ENCODE assay signal across 7 mouse cellular contexts in the genomic region with DNA sequence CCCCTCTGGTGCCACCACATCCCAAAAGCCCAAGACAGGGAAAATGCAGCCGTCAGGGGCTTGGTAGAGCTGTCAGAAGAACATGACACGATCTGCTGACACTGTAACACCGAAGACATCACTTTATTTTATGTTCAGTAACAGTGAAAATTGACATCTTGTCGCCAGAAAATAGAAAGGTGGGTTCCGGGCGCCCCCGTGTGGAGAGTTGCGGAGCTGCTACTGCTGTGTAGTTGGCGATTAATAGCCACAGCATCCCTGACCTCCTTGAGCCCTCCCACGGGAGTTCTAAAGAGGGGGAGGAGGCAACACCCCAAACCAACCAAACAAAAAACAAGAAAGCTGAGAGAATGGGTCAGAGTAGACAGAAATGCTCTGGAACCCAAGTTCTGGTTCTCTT. TPM values are rescaled to one million over a fixed set of nuclear protein-coding genes. Genes with fewer than 3 reads are reported as not detected.
A peak's percentile ranks its signal among the peaks of the same experiment; 100 is the strongest.
DNase-seq lines count a peak whose midpoint lies in the region; ATAC-seq and TF ChIP-seq lines count a peak whose summit lies in the region.

No protein-coding gene starts in this region.

- WGBS in midbrain, embryonic 11.5 days: 5% methylated on average over 10 of the region's 10 CpGs
- 2% methylated on average over 10 of the region's 10 CpGs for WGBS in small intestine, adult 2 months

- H3K27me3 ChIP-seq in ES-Bruce4 (ENCODE audit: control insufficient read depth, insufficient read depth, low read length, poor library complexity, severe bottlenecking): no peaks in the 10 kb centered on the region
- H3K27me3 ChIP-seq in midbrain, embryonic 11.5 days (ENCODE audit: control insufficient read depth, insufficient read depth, low read length): peaks cover 15% of the 10 kb centered on the region
- no peaks in the 10 kb centered on the region for H3K27me3 ChIP-seq in small intestine, adult 2 months (ENCODE audit: control insufficient read depth, insufficient read depth, low read length)

- no peak overlapping the region for H3K4me3 ChIP-seq in ES-Bruce4 (ENCODE audit: low read depth, low read length)
- no peak overlapping the region for H3K4me3 ChIP-seq in midbrain, embryonic 11.5 days (ENCODE audit: low read depth, low read length)
- no peak overlapping the region for H3K4me3 ChIP-seq in small intestine, adult 2 months (ENCODE audit: low read depth, low read length)

- no peak overlapping the region for H3K27ac ChIP-seq in ES-Bruce4 (ENCODE audit: insufficient read depth, low read length)
- no peak overlapping the region for H3K27ac ChIP-seq in midbrain, embryonic 11.5 days (ENCODE audit: low read depth, low read length)
- no peak overlapping the region for H3K27ac ChIP-seq in small intestine, adult 2 months (ENCODE audit: insufficient read depth, low read depth, low read length)

- ATAC-seq in midbrain, embryonic 11.5 days (ENCODE audit: low FRiP score): peak; percentile 12; the same call in 1 of the 2 replicates

- no peak overlapping the region for H3K9ac ChIP-seq in ES-Bruce4 (ENCODE audit: low read depth, poor library complexity, severe bottlenecking)
- no peak overlapping the region for H3K9ac ChIP-seq in midbrain, embryonic 11.5 days (ENCODE audit: low read length)

- no peak for TF ChIP-seq POLR2A in ES-Bruce4 (IDR thresholded peaks at IDR 0.05; ENCODE audit: insufficient read depth, low read length)
- TF ChIP-seq POLR2A in small intestine, adult 2 months (IDR thresholded peaks at IDR 0.05; ENCODE audit: low read depth, low read length): no peak

- TF ChIP-seq CTCF in ES-Bruce4 (IDR thresholded peaks at IDR 0.05; ENCODE audit: low read depth, low read length): peak; percentile 81
- TF ChIP-seq CTCF in small intestine, adult 2 months (IDR thresholded peaks at IDR 0.05; ENCODE audit: extremely low read depth, insufficient read length, insufficient replicate concordance, low read depth, low read length): peak; percentile 87

- no peaks in the 10 kb centered on the region for H3K36me3 ChIP-seq in ES-Bruce4 (ENCODE audit: control insufficient read depth, insufficient read depth, low read length, poor library complexity, severe bottlenecking)
- H3K36me3 ChIP-seq in midbrain, embryonic 11.5 days (ENCODE audit: control insufficient read depth, insufficient read depth, low read length): no peaks in the 10 kb centered on the region; the same call in 1 of the 2 replicates
- H3K36me3 ChIP-seq in small intestine, adult 2 months (ENCODE audit: control insufficient read depth, insufficient read depth, low read length): no peaks in the 10 kb centered on the region

- no peak for TF ChIP-seq EP300 in ES-Bruce4 (IDR thresholded peaks at IDR 0.05; ENCODE audit: insufficient read depth, low read depth, low read length)

- no peaks in the 10 kb centered on the region for H3K9me3 ChIP-seq in ES-Bruce4 (replicated peaks; ENCODE audit: control insufficient read depth, insufficient read depth, low read length, poor library complexity, severe bottlenecking)
- H3K9me3 ChIP-seq in midbrain, embryonic 11.5 days (ENCODE audit: control insufficient read depth, low read length): no peaks in the 10 kb centered on the region

- no peak overlapping the region for H3K4me2 ChIP-seq in midbrain, embryonic 11.5 days

- peak; percentile 26 for DNase-seq in adrenal gland, adult 8-10 months
- peak; percentile 51 for DNase-seq in embryo, embryonic 11.5 days (ENCODE audit: low read depth, low spot score)
- DNase-seq in heart, postnatal 4 days: peak; percentile 87
- peak; percentile 74 to 83 for DNase-seq in left cerebral cortex, adult 18-20 months (ENCODE audit: low spot score in 2 of 2)
- DNase-seq in midbrain, embryonic 11.5 days (ENCODE audit: low spot score, missing footprints): peak; percentile 99

- H3K4me1 ChIP-seq in ES-Bruce4 (ENCODE audit: control insufficient read depth, insufficient read depth, low read length): no peaks in the 10 kb centered on the region
- peaks cover 23% of the 10 kb centered on the region for H3K4me1 ChIP-seq in midbrain, embryonic 11.5 days (ENCODE audit: control insufficient read depth, insufficient read depth, low read length)
- H3K4me1 ChIP-seq in small intestine, adult 2 months (ENCODE audit: control insufficient read depth, insufficient read depth, insufficient read length, low read length): no peaks in the 10 kb centered on the region

RNA-seq across cellular contexts. Expression of gene Magoh, which starts 34.6 kb away (rescaled TPM):
- 186 and 205 TPM in 2 replicates for polyA plus RNA-seq in ES-Bruce4 (2011; ENCODE audit: insufficient read depth, insufficient read length, low read depth, missing spikeins)
- total RNA-seq in adrenal gland, adult 8-10 months (2022): 10 to 100 TPM; 61.8 to 73.5 (median 71.9) TPM
- 10 to 100 TPM; 69.6 to 79.9 TPM for total RNA-seq in heart, postnatal 4 days (2021)
- 10 to 100 TPM; 39.4 to 42.4 TPM for total RNA-seq in left cerebral cortex, adult 18-20 months (2021)
- polyA plus RNA-seq in midbrain, embryonic 11.5 days (2014; fragmentation: Nextera tagmentation; extraction: Ambion mirVana): 268 and 272 TPM in 2 replicates
- 4.1 and 8.0 TPM in 2 replicates for polyA plus RNA-seq in small intestine, adult 2 months (2012; rRNA removed)

RNA-seq across cellular contexts. Expression of gene Lrp8, which starts 42.9 kb away (rescaled TPM):
- 24.1 and 26.8 TPM in 2 replicates for polyA plus RNA-seq in ES-Bruce4 (2011; ENCODE audit: insufficient read depth, insufficient read length, low read depth, missing spikeins)
- total RNA-seq in adrenal gland, adult 8-10 months (2022): 10 to 100 TPM in 1 of 4 experiments, 1 to 10 TPM in 3; 7.2 to 12.5 (median 8.8) TPM
- 1 to 10 TPM; 1.7 to 1.8 TPM for total RNA-seq in heart, postnatal 4 days (2021)
- total RNA-seq in left cerebral cortex, adult 18-20 months (2021): 10 to 100 TPM; 84.3 to 94.0 TPM
- polyA plus RNA-seq in midbrain, embryonic 11.5 days (2014; fragmentation: Nextera tagmentation; extraction: Ambion mirVana): 21.3 and 21.4 TPM in 2 replicates
- polyA plus RNA-seq in small intestine, adult 2 months (2012; rRNA removed): 2.5 and 3.9 TPM in 2 replicates

RNA-seq across cellular contexts. Expression of gene 0610037L13Rik, which starts 44.6 kb away (rescaled TPM):
- 71.3 and 71.8 TPM in 2 replicates for polyA plus RNA-seq in ES-Bruce4 (2011; ENCODE audit: insufficient read depth, insufficient read length, low read depth, missing spikeins)
- total RNA-seq in adrenal gland, adult 8-10 months (2022): 10 to 100 TPM; 75.0 to 83.5 (median 78.4) TPM
- 10 to 100 TPM; 70.7 to 77.2 TPM for total RNA-seq in heart, postnatal 4 days (2021)
- total RNA-seq in left cerebral cortex, adult 18-20 months (2021): 10 to 100 TPM; 61.8 to 63.7 TPM
- 130 and 134 TPM in 2 replicates for polyA plus RNA-seq in midbrain, embryonic 11.5 days (2014; fragmentation: Nextera tagmentation; extraction: Ambion mirVana)
- 6.0 and 8.5 TPM in 2 replicates for polyA plus RNA-seq in small intestine, adult 2 months (2012; rRNA removed)

Comparison
In these comparisons a context has a peak if more than half of its experiments do, and no peak if none do; other contexts are left out.
1. DNase-seq: peak in every context shown above with its lines; median percentile 99 in midbrain, embryonic 11.5 days; 87 in heart, postnatal 4 days; 78 in left cerebral cortex, adult 18-20 months; 51 in embryo, embryonic 11.5 days; 26 in adrenal gland, adult 8-10 months.
2. RNA of gene Lrp8, which starts 42.9 kb away (total RNA-seq): 84.3 to 94.0 TPM in left cerebral cortex, adult 18-20 months; 7.2 to 12.5 TPM in adrenal gland, adult 8-10 months and 1.7 to 1.8 TPM in heart, postnatal 4 days; every median in the first group is over 4 times any median in the second.